Mouse (Mus musculus) skeletal muscle tissue, postnatal 0 days (tissue): ENCODE results near the gene Olfr31. TPM values are rescaled to one million over a fixed set of nuclear protein-coding genes. Genes with fewer than 3 reads are reported as not detected.

ENCODE experiments used
- polyA plus RNA-seq: library from polyadenylated mRNA; unstranded; fragments of >200 nt; fragmentation: Nextera tagmentation; extraction: Ambion mirVana; gene quantifications from 2 replicates; pipeline ENCODE4 v1.2.1, GENCODE M21; 2015

Olfr31 gene
- not detected in 2 replicates for polyA plus RNA-seq

DNA sequence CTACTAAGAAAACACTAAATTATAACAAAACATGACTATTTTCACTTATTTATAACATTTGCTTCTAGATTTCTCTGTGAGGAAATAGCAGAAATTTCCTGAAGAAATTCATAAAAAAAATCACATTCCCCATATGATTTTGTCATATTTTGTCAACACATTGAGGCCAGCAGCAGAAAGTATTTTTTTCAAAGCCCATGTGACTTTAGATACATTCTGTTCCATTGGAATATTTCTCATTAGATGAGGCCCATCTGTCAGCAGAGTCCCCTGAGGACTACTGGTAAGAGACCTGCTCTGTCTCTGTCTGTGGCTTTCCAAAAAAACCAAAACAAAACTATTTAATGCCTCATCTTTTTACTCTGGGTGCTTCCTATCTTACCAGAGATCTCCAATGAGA is at the start of gene Olfr31:
Gene Olfr31, plus strand, starts transcription at position 301 of the 400 bp plus-strand sequence.

DNA sequence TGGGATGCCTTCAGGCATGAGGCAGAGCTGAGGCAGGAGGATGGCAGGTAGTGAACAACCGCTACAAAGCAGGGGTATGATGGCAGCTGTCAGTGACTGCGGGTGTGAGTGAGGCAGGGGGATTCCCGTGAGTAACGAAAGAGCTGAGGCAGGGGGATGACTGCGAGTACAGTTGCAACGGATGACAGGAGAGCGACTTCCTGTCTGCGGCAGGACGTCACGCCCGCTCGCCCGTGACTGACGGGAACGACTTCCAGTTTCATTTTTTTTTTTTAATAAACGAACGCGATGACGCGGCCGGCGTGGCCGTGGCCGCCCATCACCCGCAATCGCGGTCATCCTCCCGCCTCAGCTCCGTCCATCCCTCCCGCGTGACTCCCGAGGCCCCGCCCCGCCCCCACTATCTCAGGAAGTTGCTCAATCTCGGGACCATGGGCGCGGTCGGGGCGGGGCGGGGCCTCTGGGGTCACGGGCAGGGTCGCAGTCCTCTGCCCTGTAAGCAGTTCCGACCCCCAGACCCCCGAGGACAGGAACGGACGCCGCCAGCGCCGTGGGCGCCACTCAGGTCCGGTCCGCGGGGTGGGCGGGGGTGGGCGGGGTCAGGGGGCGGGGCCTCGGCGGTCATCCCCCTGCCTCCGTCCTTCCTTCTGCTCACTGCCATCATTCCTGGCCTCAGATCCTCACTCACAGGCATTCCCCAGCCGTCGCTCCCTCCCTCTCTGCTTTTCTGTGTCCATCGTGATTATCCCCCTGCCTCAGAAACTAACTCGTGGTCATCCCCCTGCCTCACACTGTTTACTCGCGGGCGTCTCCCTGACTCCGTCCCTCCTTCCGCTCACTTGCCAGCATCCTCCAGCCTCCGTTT is 23.6 kb downstream of the Olfr31 start, which contains the start of gene Il3ra:
Gene Il3ra, plus strand, starts transcription at position 328 of the 865 bp plus-strand sequence.

Other genes with a start within 250 kb of the Olfr31 start
- 272 and 285 TPM in 2 replicates for gene Psmd6, start 201.8 kb upstream of the Olfr31 start, polyA plus RNA-seq
- gene Olfr720, start 136.0 kb upstream of the Olfr31 start, polyA plus RNA-seq = not detected in 2 replicates
- gene Il3ra, start 23.4 kb downstream of the Olfr31 start, polyA plus RNA-seq = 7.1 and 8.9 TPM in 2 replicates
- gene Olfr721-ps1, start 78.5 kb downstream of the Olfr31 start, polyA plus RNA-seq = not detected in 2 replicates